Mouse (Mus musculus) testis, adult 10 weeks (tissue): ENCODE measurements around the gene C87499. TPM values are rescaled to one million over a fixed set of nuclear protein-coding genes. Genes with fewer than 3 reads are reported as not detected.

ENCODE experiments used
- polyA plus RNA-seq: library from polyadenylated mRNA; stranded (reverse); fragments of 350-450 nt; fragmentation: Illumina TruSeq; extraction: RNeasy Lipid Tissue Mini Kit (QIAGEN cat#74804); gene quantifications from one replicate; pipeline ENCODE4 v1.2.3, GENCODE M21; 2014; ENCODE audit warnings: low read depth, low replicate concordance

The C87499 gene
- not detected for polyA plus RNA-seq

DNA sequence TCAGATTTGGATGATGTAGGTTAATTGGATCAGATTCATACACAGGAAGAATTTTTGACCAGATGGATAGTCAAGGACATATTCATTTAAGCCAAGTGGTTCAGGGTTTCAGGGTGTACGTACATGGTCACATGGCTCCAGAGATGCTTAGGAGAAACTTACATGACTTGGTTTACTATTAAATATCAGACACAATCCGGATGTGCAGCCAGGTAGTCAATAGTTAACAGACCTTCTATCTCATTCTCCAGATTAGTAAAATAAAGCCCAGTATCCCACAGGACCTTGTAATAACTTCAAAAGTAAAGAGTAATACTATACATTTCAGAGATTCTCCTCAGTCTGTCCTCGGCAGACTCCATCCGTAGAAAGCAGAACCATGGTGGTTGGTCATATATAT lies at the start of gene C87499:
Gene C87499, minus strand, starts transcription at position 101 of the 400 bp plus-strand sequence.

DNA sequence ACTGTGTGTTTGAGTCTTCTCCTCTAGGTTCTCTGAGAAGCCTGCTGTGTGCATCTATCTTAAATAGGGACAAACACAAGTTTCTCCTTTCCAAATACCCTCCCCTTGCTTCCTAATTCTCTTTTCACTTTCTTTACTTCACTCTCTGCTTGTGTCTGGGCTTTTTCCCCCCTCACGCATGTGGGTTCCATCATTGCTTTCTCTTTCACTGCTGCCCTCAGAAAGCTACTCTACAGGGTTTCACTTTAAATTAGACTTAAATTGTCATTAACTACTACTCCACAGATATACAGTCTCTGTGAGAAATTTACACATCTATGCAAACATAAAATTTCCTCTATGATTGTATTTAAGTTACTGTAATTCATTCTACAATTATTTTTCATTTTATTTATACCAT lies 49.6 kb upstream of the C87499 start, which contains the start of gene Ifna2:
Gene Ifna2, minus strand, starts transcription at position 101 of the 400 bp plus-strand sequence.

DNA sequence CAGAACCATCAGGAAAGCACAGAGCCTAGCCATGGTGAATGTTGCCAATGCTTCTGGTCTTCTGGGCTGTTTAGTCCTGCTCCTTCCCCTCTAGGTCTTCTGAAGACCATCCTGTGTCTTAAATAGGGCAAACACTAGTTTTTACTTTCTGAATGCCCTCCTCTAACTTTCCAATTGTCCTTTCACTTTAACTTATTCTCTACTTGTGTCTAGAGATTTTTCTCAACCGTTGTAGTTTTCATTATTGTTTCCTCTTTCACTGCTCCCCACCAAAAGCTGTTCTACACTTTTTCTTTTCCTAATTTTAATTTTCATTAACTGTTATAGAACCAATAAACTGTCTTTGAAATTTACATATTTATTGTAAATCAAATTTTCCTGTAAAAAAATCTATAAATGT lies 42.6 kb upstream of the C87499 start, which contains the start of gene Ifna16:
Gene Ifna16, minus strand, starts transcription at position 101 of the 400 bp plus-strand sequence.

DNA sequence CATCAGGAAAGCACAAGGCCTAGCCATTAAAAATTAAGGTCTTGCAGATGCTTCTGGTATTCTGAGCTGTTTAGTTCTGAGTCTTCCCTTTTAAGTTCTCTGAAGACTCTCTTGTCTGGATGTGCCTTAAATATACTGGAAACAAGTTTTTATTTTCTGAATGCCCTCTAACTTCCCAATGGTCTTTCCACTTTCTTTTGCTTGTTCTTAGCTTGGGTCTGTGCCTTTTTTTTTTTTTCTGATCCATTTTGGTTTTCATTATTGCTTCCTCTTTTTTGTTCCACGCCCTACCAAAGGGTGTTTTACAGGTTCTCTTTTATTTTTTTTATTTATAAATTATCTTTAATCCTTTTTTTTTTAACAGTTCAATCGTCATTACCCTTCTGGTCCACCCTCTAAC lies 10.1 kb upstream of the C87499 start, which contains the start of gene Ifna13:
Gene Ifna13, minus strand, starts transcription at position 101 of the 400 bp plus-strand sequence.

DNA sequence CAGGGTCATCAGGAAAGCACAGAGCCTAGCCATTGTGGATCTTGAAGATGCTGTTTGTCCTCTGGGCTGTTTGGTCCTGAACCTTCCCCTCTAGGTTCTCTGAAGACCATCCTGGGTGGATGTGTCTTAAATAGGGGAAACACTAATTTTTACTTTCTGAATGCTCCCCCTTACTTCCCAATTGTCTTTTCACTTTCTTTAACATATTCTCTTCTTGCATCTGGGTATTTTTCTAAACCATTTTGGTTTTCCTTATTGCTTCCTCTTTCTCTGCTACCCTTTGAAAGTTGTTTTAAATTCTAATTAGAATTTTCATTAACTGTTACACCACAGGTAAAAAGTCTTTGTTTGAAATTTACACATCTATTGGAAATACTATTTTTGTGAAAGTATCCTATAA lies 30.9 kb downstream of the C87499 start, which contains the start of gene Ifna12:
Gene Ifna12, minus strand, starts transcription at position 101 of the 400 bp plus-strand sequence.

DNA sequence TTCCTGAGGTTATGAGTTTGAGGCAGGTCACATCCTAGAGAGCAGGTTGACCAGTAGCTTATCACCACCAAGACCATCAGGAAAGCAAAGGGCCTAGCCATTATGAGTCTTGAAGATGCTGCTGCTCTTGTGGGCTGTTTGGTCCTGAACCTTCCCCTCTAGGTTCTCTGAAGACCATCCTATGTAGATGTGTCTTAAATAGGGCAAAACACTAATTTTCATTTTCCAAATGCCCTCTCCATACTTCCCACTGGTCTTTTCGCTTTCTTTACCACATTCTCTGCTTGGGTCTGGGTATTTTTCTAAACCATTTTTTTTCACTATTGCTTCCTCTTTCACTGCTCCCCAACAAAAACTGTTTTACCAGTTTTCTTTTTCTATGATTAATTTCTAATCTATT lies 41.9 kb downstream of the C87499 start, which contains the start of gene Ifna9:
Gene Ifna9, minus strand, starts transcription at position 101 of the 400 bp plus-strand sequence.

Other genes with a start within 250 kb of the C87499 start
- gene Hacd4, start 195.5 kb downstream of the C87499 start, polyA plus RNA-seq: 2.4 TPM
- gene Ifnb1, start 111.6 kb downstream of the C87499 start, polyA plus RNA-seq: not detected
- gene Ifna15, start 76.2 kb downstream of the C87499 start, polyA plus RNA-seq: not detected
- gene Ifna14, start 62.6 kb downstream of the C87499 start, polyA plus RNA-seq: not detected
- gene Ifna9, start 42.0 kb downstream of the C87499 start, polyA plus RNA-seq: not detected
- gene Ifna12, start 31.0 kb downstream of the C87499 start, polyA plus RNA-seq: not detected
- gene Ifna13, start 10.0 kb upstream of the C87499 start, polyA plus RNA-seq: not detected
- not detected for gene Ifna16, start 42.5 kb upstream of the C87499 start, polyA plus RNA-seq
- gene Ifna2, start 49.5 kb upstream of the C87499 start, polyA plus RNA-seq: not detected
- gene Ifnab, start 56.9 kb upstream of the C87499 start, polyA plus RNA-seq: not detected
- not detected for gene Gm26566, start 87.4 kb upstream of the C87499 start, polyA plus RNA-seq
- 41.4 TPM for gene Klhl9, start 88.1 kb upstream of the C87499 start, polyA plus RNA-seq
- gene Gm13271, start 120.5 kb upstream of the C87499 start, polyA plus RNA-seq: not detected
- gene Gm13283, start 125.7 kb upstream of the C87499 start, polyA plus RNA-seq: not detected
- not detected for gene Gm13290, start 139.4 kb upstream of the C87499 start, polyA plus RNA-seq
- not detected for gene Gm13289, start 142.5 kb upstream of the C87499 start, polyA plus RNA-seq
- gene Gm13272, start 145.4 kb upstream of the C87499 start, polyA plus RNA-seq: not detected
- not detected for gene Ifnz, start 147.7 kb upstream of the C87499 start, polyA plus RNA-seq
- gene Gm13276, start 151.3 kb upstream of the C87499 start, polyA plus RNA-seq: not detected
- not detected for gene Gm13277, start 154.2 kb upstream of the C87499 start, polyA plus RNA-seq
- not detected for gene Gm13278, start 157.1 kb upstream of the C87499 start, polyA plus RNA-seq
- gene Gm13275, start 160.1 kb upstream of the C87499 start, polyA plus RNA-seq: not detected
- gene Gm13279, start 163.0 kb upstream of the C87499 start, polyA plus RNA-seq: not detected
- not detected for gene Gm13285, start 165.3 kb upstream of the C87499 start, polyA plus RNA-seq
- not detected for gene Gm13287, start 168.8 kb upstream of the C87499 start, polyA plus RNA-seq
- gene Gm13288, start 171.1 kb upstream of the C87499 start, polyA plus RNA-seq: not detected
- not detected for gene Ifna7, start 181.8 kb upstream of the C87499 start, polyA plus RNA-seq
- gene Ifna11, start 185.5 kb upstream of the C87499 start, polyA plus RNA-seq: not detected
- not detected for gene Ifna6, start 193.0 kb upstream of the C87499 start, polyA plus RNA-seq
- gene Ifna5, start 201.1 kb upstream of the C87499 start, polyA plus RNA-seq: not detected
- not detected for gene Ifna4, start 207.4 kb upstream of the C87499 start, polyA plus RNA-seq
- not detected for gene Ifna1, start 215.7 kb upstream of the C87499 start, polyA plus RNA-seq
- not detected for gene Ifne, start 245.8 kb upstream of the C87499 start, polyA plus RNA-seq